Comparison of ENCODE assay signal across 12 mouse cellular contexts in the genomic region with DNA sequence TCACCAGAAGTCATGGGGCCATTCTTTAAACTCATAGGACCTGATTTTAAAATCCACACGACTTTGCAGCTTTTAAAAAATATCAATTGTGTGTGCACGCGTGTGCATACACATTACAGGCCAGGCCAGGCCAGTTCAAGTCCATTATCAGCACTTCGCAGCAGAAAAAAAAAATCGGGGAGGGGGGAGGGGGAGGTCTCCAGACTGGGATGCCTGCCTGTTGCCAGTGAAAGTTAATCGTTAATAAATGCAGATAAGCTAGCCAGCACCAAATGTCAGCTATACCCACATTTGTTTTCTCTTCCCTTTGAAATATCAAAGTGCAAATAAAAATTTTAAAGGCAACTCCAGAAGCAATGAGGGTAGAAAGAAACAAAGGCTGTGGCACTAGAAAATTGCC. TPM values are rescaled to one million over a fixed set of nuclear protein-coding genes. Genes with fewer than 3 reads are reported as not detected.
DNase-seq lines count a peak whose midpoint lies in the region; ATAC-seq and TF ChIP-seq lines count a peak whose summit lies in the region.
"Had no signal": no experiment of that assay in that cellular context is flagged by ENCODE, and none has a peak within 500 bp of the region (broad histone marks: within the 10 kb centered on the region; RNA-seq: fewer than 3 reads in every experiment).

No protein-coding gene starts in this region.

- peak in 1 of 2 experiments; percentile 40; a peak in 1 of 4 replicates for TF ChIP-seq POLR2A in MEL (IDR thresholded peaks at IDR 0.05; ENCODE audit: control insufficient read depth in 1 of 2, insufficient read depth in 1 of 2, low read depth in 1 of 2, low read length in 2 of 2, poor library complexity in 1 of 2)

- TF ChIP-seq RAD21 in MEL (IDR thresholded peaks at IDR 0.05; ENCODE audit: low read depth, low read length) = no peak

- no peaks in the 10 kb centered on the region for H3K4me1 ChIP-seq in hindbrain, embryonic 12.5 days
- H3K4me1 ChIP-seq in hindbrain, embryonic 10.5 days (replicated peaks) = peaks cover 14% of the 10 kb centered on the region
- H3K4me1 ChIP-seq in MEL (ENCODE audit: control insufficient read depth in 1 of 2, insufficient read depth in 2 of 2, low read length in 2 of 2) = peaks cover 12 to 17% of the 10 kb centered on the region in 2 experiments
- H3K4me1 ChIP-seq in forebrain, postnatal 0 days (ENCODE audit: insufficient read depth) = no peaks in the 10 kb centered on the region
- H3K4me1 ChIP-seq in midbrain, embryonic 14.5 days (ENCODE audit: control insufficient read depth, insufficient read depth, low read length) = no peaks in the 10 kb centered on the region
- H3K4me1 ChIP-seq: stomach, embryonic 15.5 days had no signal

- DNase-seq in hindbrain, embryonic 10.5 days (ENCODE audit: low spot score) = no peak
- peak; percentile 57 for DNase-seq in MEL (ENCODE audit: low read depth, low spot score)
- no peak for DNase-seq in forebrain, postnatal 0 days
- DNase-seq in midbrain, embryonic 14.5 days = no peak
- no peak for DNase-seq in B cell, adult 2 months
- no peak for DNase-seq in ovary, postnatal 36 days (ENCODE audit: low spot score)
- no peak for DNase-seq in thymus, postnatal 0 days (ENCODE audit: low spot score)
- DNase-seq: adrenal gland, postnatal 14 days; gastrocnemius, adult 2 months; kidney, postnatal 14 days had no signal

- H3K9ac ChIP-seq in hindbrain, embryonic 12.5 days = no peak overlapping the region
- H3K9ac ChIP-seq in MEL (ENCODE audit: control insufficient read depth, low read depth, low read length, poor library complexity, severe bottlenecking) = peak overlapping the region; percentile 46
- no peak overlapping the region for H3K9ac ChIP-seq in forebrain, postnatal 0 days
- no peak overlapping the region for H3K9ac ChIP-seq in midbrain, embryonic 14.5 days (replicated peaks; ENCODE audit: low read length)
- H3K9ac ChIP-seq: stomach, embryonic 15.5 days had no signal

- H3K9me3 ChIP-seq in hindbrain, embryonic 12.5 days (replicated peaks) = no peaks in the 10 kb centered on the region
- no peaks in the 10 kb centered on the region for H3K9me3 ChIP-seq in hindbrain, embryonic 10.5 days
- H3K9me3 ChIP-seq in MEL (replicated peaks; ENCODE audit: insufficient read depth, low read length) = no peaks in the 10 kb centered on the region
- H3K9me3 ChIP-seq in forebrain, postnatal 0 days (ENCODE audit: low read length) = no peaks in the 10 kb centered on the region
- no peaks in the 10 kb centered on the region for H3K9me3 ChIP-seq in midbrain, embryonic 14.5 days (ENCODE audit: control insufficient read depth, low read length)
- H3K9me3 ChIP-seq: stomach, embryonic 15.5 days had no signal

- no peaks in the 10 kb centered on the region for H3K36me3 ChIP-seq in hindbrain, embryonic 12.5 days
- no peaks in the 10 kb centered on the region for H3K36me3 ChIP-seq in hindbrain, embryonic 10.5 days
- H3K36me3 ChIP-seq in MEL (ENCODE audit: control insufficient read depth in 1 of 2, insufficient read depth in 2 of 2, low read length in 2 of 2) = peaks cover 0 to 27% of the 10 kb centered on the region in 2 experiments; a peak in 2 of 4 replicates
- H3K36me3 ChIP-seq in forebrain, postnatal 0 days (ENCODE audit: insufficient read depth) = no peaks in the 10 kb centered on the region
- H3K36me3 ChIP-seq in midbrain, embryonic 14.5 days (ENCODE audit: control insufficient read depth, insufficient read depth, low read length) = no peaks in the 10 kb centered on the region
- H3K36me3 ChIP-seq: stomach, embryonic 15.5 days had no signal

- WGBS in hindbrain, embryonic 12.5 days = 36% methylated on average over 6 of the region's 6 CpGs
- WGBS in hindbrain, embryonic 10.5 days = 41% methylated on average over 6 of the region's 6 CpGs
- WGBS in forebrain, postnatal 0 days = 29% methylated on average over 6 of the region's 6 CpGs
- 23% methylated on average over 6 of the region's 6 CpGs for WGBS in midbrain, embryonic 14.5 days

- TF ChIP-seq EP300 in MEL (IDR thresholded peaks at IDR 0.05; ENCODE audit: low read depth in 1 of 2, low read length in 2 of 2) = peak; percentile 52 to 73; a peak in 3 of 4 replicates

- no peak for TF ChIP-seq CTCF in MEL (IDR thresholded peaks at IDR 0.05 in 2 of 3, conservative IDR thresholded peaks at IDR 0.05 in 1 of 3; ENCODE audit: control insufficient read depth in 1 of 3, insufficient read depth in 1 of 3, low read depth in 2 of 3, low read length in 3 of 3, poor library complexity in 1 of 3, severe bottlenecking in 1 of 3)
- no peak for TF ChIP-seq CTCF in forebrain, postnatal 0 days (IDR thresholded peaks at IDR 0.05; ENCODE audit: low read depth)

- peak overlapping the region; percentile 59; the same call in 1 of the 2 replicates for H3K4me2 ChIP-seq in hindbrain, embryonic 12.5 days (replicated peaks)
- peak overlapping the region; percentile 59 for H3K4me2 ChIP-seq in forebrain, postnatal 0 days (ENCODE audit: low read depth)
- peak overlapping the region; percentile 61 for H3K4me2 ChIP-seq in midbrain, embryonic 14.5 days (ENCODE audit: low read length)

- no peak overlapping the region for H3K27ac ChIP-seq in hindbrain, embryonic 12.5 days
- no peak overlapping the region for H3K27ac ChIP-seq in hindbrain, embryonic 10.5 days
- peak overlapping the region; percentile 40 for H3K27ac ChIP-seq in MEL (ENCODE audit: control insufficient read depth, low read depth, low read length)
- no peak overlapping the region for H3K27ac ChIP-seq in forebrain, postnatal 0 days (ENCODE audit: low read depth, low read length)
- H3K27ac ChIP-seq in midbrain, embryonic 14.5 days (replicated peaks; ENCODE audit: low read depth, low read length) = no peak overlapping the region
- H3K27ac ChIP-seq: gastrocnemius, adult 2 months; stomach, embryonic 15.5 days had no signal

- no peak overlapping the region for H3K4me3 ChIP-seq in hindbrain, embryonic 12.5 days
- H3K4me3 ChIP-seq in hindbrain, embryonic 10.5 days = no peak overlapping the region
- peak overlapping the region; percentile 10 to 85 for H3K4me3 ChIP-seq in MEL (ENCODE audit: control insufficient read depth in 1 of 2, insufficient read depth in 1 of 2, low read depth in 2 of 2, low read length in 2 of 2)
- H3K4me3 ChIP-seq in forebrain, postnatal 0 days (ENCODE audit: low read depth, low read length) = no peak overlapping the region
- H3K4me3 ChIP-seq in midbrain, embryonic 14.5 days (replicated peaks; ENCODE audit: low read depth, low read length) = no peak overlapping the region; the same call in 1 of the 2 replicates
- H3K4me3 ChIP-seq: stomach, embryonic 15.5 days had no signal

- ATAC-seq in hindbrain, embryonic 12.5 days (ENCODE audit: low FRiP score) = no peak
- ATAC-seq in forebrain, postnatal 0 days = no peak
- ATAC-seq in midbrain, embryonic 14.5 days (ENCODE audit: low FRiP score, low TSS enrichment) = no peak

- peaks cover 21% of the 10 kb centered on the region for H3K79me2 ChIP-seq in MEL (ENCODE audit: control insufficient read depth, insufficient read depth, low read length, poor library complexity)

- H3K27me3 ChIP-seq in hindbrain, embryonic 12.5 days = no peaks in the 10 kb centered on the region
- H3K27me3 ChIP-seq in hindbrain, embryonic 10.5 days (ENCODE audit: insufficient read depth, poor library complexity, severe bottlenecking) = peaks cover 9% of the 10 kb centered on the region; the same call in 1 of the 2 replicates
- H3K27me3 ChIP-seq in MEL (ENCODE audit: control insufficient read depth in 1 of 2, insufficient read depth in 2 of 2, low read length in 2 of 2) = no peaks in the 10 kb centered on the region
- no peaks in the 10 kb centered on the region for H3K27me3 ChIP-seq in forebrain, postnatal 0 days (ENCODE audit: insufficient read depth, low read length)
- H3K27me3 ChIP-seq in midbrain, embryonic 14.5 days (ENCODE audit: control insufficient read depth, insufficient read depth, low read length) = no peaks in the 10 kb centered on the region
- H3K27me3 ChIP-seq: stomach, embryonic 15.5 days had no signal

TF ChIP-seq in MEL, 35 proteins besides CTCF, POLR2A, EP300 and RAD21 (continues in another document):
- peak; percentile 49; the same call in 1 of the 2 replicates for TF ChIP-seq MXI1 (IDR thresholded peaks at IDR 0.05; ENCODE audit: low read depth, low read length)
- TF ChIP-seq HCFC1 (IDR thresholded peaks at IDR 0.05; ENCODE audit: low read depth, low read length) = no peak
- TF ChIP-seq RCOR1 (IDR thresholded peaks at IDR 0.05; ENCODE audit: low read depth, low read length) = 0 out of 2 replicates have a peak, but pooled peaks have one; percentile 40
- no peak; the same call in none of the 2 replicates for TF ChIP-seq CHD2 (IDR thresholded peaks at IDR 0.05; ENCODE audit: low read length)
- no peak for TF ChIP-seq NRF1 (IDR thresholded peaks at IDR 0.05; ENCODE audit: insufficient read depth, low read depth, low read length, poor library complexity, severe bottlenecking)
- no peak for TF ChIP-seq E2F4 (IDR thresholded peaks at IDR 0.05; ENCODE audit: borderline replicate concordance, low read depth, low read length)
- TF ChIP-seq BHLHE40 (IDR thresholded peaks at IDR 0.05; ENCODE audit: borderline replicate concordance, low read depth, low read length) = 0 out of 2 replicates have a peak, but pooled peaks have one; percentile 48
- TF ChIP-seq ZKSCAN1 (IDR thresholded peaks at IDR 0.05; ENCODE audit: low read depth, low read length) = no peak
- no peak for TF ChIP-seq CHD1 (IDR thresholded peaks at IDR 0.05; ENCODE audit: low read depth, low read length)
- TF ChIP-seq MAX (IDR thresholded peaks at IDR 0.05; ENCODE audit: low read length) = no peak
- TF ChIP-seq SIN3A (IDR thresholded peaks at IDR 0.05; ENCODE audit: low read length) = peak; percentile 47; the same call in 1 of the 2 replicates
- TF ChIP-seq ETS1 (IDR thresholded peaks at IDR 0.05; ENCODE audit: low read depth, low read length) = peak; percentile 65
- TF ChIP-seq USF1 (IDR thresholded peaks at IDR 0.05; ENCODE audit: low read depth, low read length) = no peak
- no peak for TF ChIP-seq ZC3H11A (IDR thresholded peaks at IDR 0.05; ENCODE audit: low read depth, low read length)
- peak; percentile 66 for TF ChIP-seq TCF12 (IDR thresholded peaks at IDR 0.05; ENCODE audit: low read depth, low read length)

RNA-seq across cellular contexts. Expression of gene Mid1ip1, which starts 5.6 kb away (rescaled TPM):
- 63.9 and 71.8 TPM in 2 replicates for polyA plus RNA-seq in hindbrain, embryonic 12.5 days (2016; fragmentation: Nextera tagmentation; extraction: Ambion mirVana)
- 42.9 and 49.6 TPM in 2 replicates for polyA plus RNA-seq in hindbrain, embryonic 10.5 days (2016; fragmentation: Nextera tagmentation; extraction: Ambion mirVana)
- 41.2 and 50.5 TPM in 2 replicates for total RNA-seq in MEL (2012; rRNA removed)
- polyA plus RNA-seq in MEL (2012; ENCODE audit: insufficient read depth in 1 of 2, insufficient read length in 2 of 2, low read depth in 1 of 2, low replicate concordance in 2 of 2, missing spikeins in 1 of 2) = 10 to 100 TPM in 1 of 2 experiments, not detected in 1; 60.1 TPM
- 81.6 and 96.9 TPM in 2 replicates for total RNA-seq in forebrain, postnatal 0 days (2014; rRNA removed)
- polyA plus RNA-seq in forebrain, postnatal 0 days (2015; fragmentation: Nextera tagmentation; extraction: Ambion mirVana) = 89.0 and 108 TPM in 2 replicates
- polyA plus RNA-seq in midbrain, embryonic 14.5 days (2014; fragmentation: Nextera tagmentation; extraction: Ambion mirVana) = 55.4 and 61.1 TPM in 2 replicates
- 12.6 and 15.0 TPM in 2 replicates for polyA plus RNA-seq in thymus, postnatal 0 days (2015; fragmentation: Nextera tagmentation; extraction: Ambion mirVana)

Comparison
In these comparisons a context has a peak if more than half of its experiments do, and no peak if none do; other contexts are left out.
1. H3K4me3 ChIP-seq: peak in MEL (2 of 2); none in hindbrain, embryonic 12.5 days (single experiment), hindbrain, embryonic 10.5 days (single experiment), forebrain, postnatal 0 days (single experiment) and midbrain, embryonic 14.5 days (single experiment).
2. Peak in every context shown above with its lines, with median percentiles within 50 percentile points of each other: H3K4me2 ChIP-seq.